12 mouse cellular contexts compared by ENCODE assay signal in genomic region chr3:89224796-89225195, GRCm38 (mm10). TPM values are rescaled to one million over a fixed set of nuclear protein-coding genes. Genes with fewer than 3 reads are reported as not detected.
DNase-seq lines count a peak whose midpoint lies in the region; ATAC-seq lines count a peak whose summit lies in the region.
"Had no signal": no experiment of that assay in that cellular context is flagged by ENCODE, and none has a peak within 500 bp of the region (broad histone marks: within the 10 kb centered on the region; RNA-seq: fewer than 3 reads in every experiment).

No protein-coding gene starts in this region.

- peaks cover 23% of the 10 kb centered on the region for H3K4me1 ChIP-seq in neural tube, embryonic 11.5 days (ENCODE audit: control insufficient read depth, insufficient read depth, low read length)
- peaks cover 78% of the 10 kb centered on the region for H3K4me1 ChIP-seq in forebrain, embryonic 13.5 days
- H3K4me1 ChIP-seq in midbrain, embryonic 10.5 days: peaks cover 91% of the 10 kb centered on the region

- H3K36me3 ChIP-seq in neural tube, embryonic 11.5 days (ENCODE audit: control insufficient read depth, insufficient read depth, low read length): peaks cover 7% of the 10 kb centered on the region
- peaks cover 46% of the 10 kb centered on the region for H3K36me3 ChIP-seq in forebrain, embryonic 13.5 days (ENCODE audit: poor library complexity, severe bottlenecking)
- peaks cover 59% of the 10 kb centered on the region for H3K36me3 ChIP-seq in midbrain, embryonic 10.5 days
- H3K36me3 ChIP-seq: liver, embryonic 13.5 days had no signal

- H3K27ac ChIP-seq in neural tube, embryonic 11.5 days (ENCODE audit: low read depth, low read length): peak overlapping the region; percentile 79
- H3K27ac ChIP-seq in forebrain, embryonic 13.5 days: peak overlapping the region; percentile 95
- peak overlapping the region; percentile 99 for H3K27ac ChIP-seq in midbrain, embryonic 10.5 days (replicated peaks)
- H3K27ac ChIP-seq: liver, embryonic 13.5 days had no signal

- peak overlapping the region; percentile 75 for H3K9ac ChIP-seq in neural tube, embryonic 11.5 days (ENCODE audit: low read length)
- peak overlapping the region; percentile 87 for H3K9ac ChIP-seq in forebrain, embryonic 13.5 days
- H3K9ac ChIP-seq: liver, embryonic 13.5 days had no signal

- H3K4me3 ChIP-seq in neural tube, embryonic 11.5 days (ENCODE audit: low read depth, low read length): peak overlapping the region; percentile 64
- H3K4me3 ChIP-seq in forebrain, embryonic 13.5 days: peak overlapping the region; percentile 70
- peak overlapping the region; percentile 89 for H3K4me3 ChIP-seq in midbrain, embryonic 10.5 days
- H3K4me3 ChIP-seq: liver, embryonic 13.5 days had no signal

- H3K4me2 ChIP-seq in neural tube, embryonic 11.5 days (ENCODE audit: low read depth): peak overlapping the region; percentile 80
- peak overlapping the region; percentile 77 for H3K4me2 ChIP-seq in forebrain, embryonic 13.5 days
- H3K4me2 ChIP-seq: liver, embryonic 13.5 days had no signal

- no peaks in the 10 kb centered on the region for H3K9me3 ChIP-seq in neural tube, embryonic 11.5 days (ENCODE audit: control insufficient read depth, low read length)
- no peaks in the 10 kb centered on the region for H3K9me3 ChIP-seq in forebrain, embryonic 13.5 days (replicated peaks)
- H3K9me3 ChIP-seq in midbrain, embryonic 10.5 days (replicated peaks): no peaks in the 10 kb centered on the region
- H3K9me3 ChIP-seq: liver, embryonic 13.5 days had no signal

- DNase-seq in neural tube, embryonic 11.5 days (ENCODE audit: low spot score): no peak
- no peak for DNase-seq in neural tube, embryonic 10.5 days (ENCODE audit: extremely low spot score, low spot score)
- DNase-seq in midbrain, embryonic 10.5 days (ENCODE audit: low spot score): peak; percentile 29
- DNase-seq in kidney, adult 11 months: no peak
- no peak for DNase-seq in kidney, postnatal 4 days
- no peak for DNase-seq in adrenal gland, adult (ENCODE audit: inconsistent age in 2 of 2, low spot score in 1 of 2)
- DNase-seq: cerebellum, postnatal 14 days; gastrocnemius, postnatal 36 days; heart, postnatal 10 days; liver, embryonic 13.5 days; thymus, adult 2 months had no signal

- no peak for ATAC-seq in neural tube, embryonic 11.5 days (ENCODE audit: insufficient read depth, low FRiP score, low TSS enrichment)
- no peak for ATAC-seq in forebrain, embryonic 13.5 days

- 61% methylated on average over 11 of the region's 11 CpGs for WGBS in neural tube, embryonic 11.5 days
- 23% methylated on average over 11 of the region's 11 CpGs for WGBS in forebrain, embryonic 13.5 days
- WGBS in midbrain, embryonic 10.5 days: 48% methylated on average over 11 of the region's 11 CpGs

- H3K27me3 ChIP-seq in neural tube, embryonic 11.5 days (ENCODE audit: control insufficient read depth, insufficient read depth, low read length): no peaks in the 10 kb centered on the region
- no peaks in the 10 kb centered on the region for H3K27me3 ChIP-seq in forebrain, embryonic 13.5 days
- H3K27me3 ChIP-seq in midbrain, embryonic 10.5 days (ENCODE audit: low read depth, poor library complexity, severe bottlenecking): peaks cover 12% of the 10 kb centered on the region

RNA-seq across cellular contexts. Expression of gene Mtx1, which starts 2.1 kb away (rescaled TPM):
- 181 and 202 TPM in 2 replicates for polyA plus RNA-seq in neural tube, embryonic 11.5 days (2014; fragmentation: Nextera tagmentation; extraction: Ambion mirVana)
- polyA plus RNA-seq in forebrain, embryonic 13.5 days (2015; fragmentation: Nextera tagmentation; extraction: Ambion mirVana): 196 and 201 TPM in 2 replicates
- polyA plus RNA-seq in midbrain, embryonic 10.5 days (2016; fragmentation: Nextera tagmentation; extraction: Ambion mirVana): 238 TPM in 2 replicates

RNA-seq across cellular contexts. Expression of gene Muc1, which starts 4.1 kb away (rescaled TPM):
- 1.6 and 1.8 TPM in 2 replicates for polyA plus RNA-seq in neural tube, embryonic 11.5 days (2014; fragmentation: Nextera tagmentation; extraction: Ambion mirVana)
- 2.8 and 3.1 TPM in 2 replicates for polyA plus RNA-seq in forebrain, embryonic 13.5 days (2015; fragmentation: Nextera tagmentation; extraction: Ambion mirVana)
- polyA plus RNA-seq in midbrain, embryonic 10.5 days (2016; fragmentation: Nextera tagmentation; extraction: Ambion mirVana): 1.8 and 3.4 TPM in 2 replicates

RNA-seq across cellular contexts. Expression of gene Thbs3, which starts 9.8 kb away (rescaled TPM):
- polyA plus RNA-seq in neural tube, embryonic 11.5 days (2014; fragmentation: Nextera tagmentation; extraction: Ambion mirVana): 26.3 and 26.6 TPM in 2 replicates
- 79.2 and 96.1 TPM in 2 replicates for polyA plus RNA-seq in forebrain, embryonic 13.5 days (2015; fragmentation: Nextera tagmentation; extraction: Ambion mirVana)
- 82.2 and 108 TPM in 2 replicates for polyA plus RNA-seq in midbrain, embryonic 10.5 days (2016; fragmentation: Nextera tagmentation; extraction: Ambion mirVana)

RNA-seq across cellular contexts. Expression of gene Krtcap2, which starts 21.0 kb away (rescaled TPM):
- polyA plus RNA-seq in neural tube, embryonic 11.5 days (2014; fragmentation: Nextera tagmentation; extraction: Ambion mirVana): 237 and 255 TPM in 2 replicates
- 221 and 237 TPM in 2 replicates for polyA plus RNA-seq in forebrain, embryonic 13.5 days (2015; fragmentation: Nextera tagmentation; extraction: Ambion mirVana)
- 268 and 282 TPM in 2 replicates for polyA plus RNA-seq in midbrain, embryonic 10.5 days (2016; fragmentation: Nextera tagmentation; extraction: Ambion mirVana)

RNA-seq across cellular contexts. Expression of gene Trim46, which starts 21.3 kb away (rescaled TPM):
- polyA plus RNA-seq in neural tube, embryonic 11.5 days (2014; fragmentation: Nextera tagmentation; extraction: Ambion mirVana): 11.6 and 12.8 TPM in 2 replicates
- 36.6 and 43.2 TPM in 2 replicates for polyA plus RNA-seq in forebrain, embryonic 13.5 days (2015; fragmentation: Nextera tagmentation; extraction: Ambion mirVana)
- polyA plus RNA-seq in midbrain, embryonic 10.5 days (2016; fragmentation: Nextera tagmentation; extraction: Ambion mirVana): 5.7 and 11.5 TPM in 2 replicates
